Mouse (Mus musculus) kidney, postnatal 25 days (tissue): ENCODE data around the gene C87499.

Experiments used
- DNase-seq, 2 experiments: peaks; one replicate each; pipeline ENCODE4 v3.0.0; 2021; ENCODE audit warnings: mixed read lengths in 2 of 2

Gene C87499

GRCm38 (mm10) chr4:88634311-88634710 is at the start of gene C87499:
C87499 (minus strand) TSS chr4:88634411.
- no peak for DNase-seq

GRCm38 (mm10) chr4:88683812-88684211 is 49.6 kb upstream of the C87499 start, which contains the start of gene Ifna2:
Ifna2 (minus strand) TSS chr4:88683912.
- DNase-seq: no peak

GRCm38 (mm10) chr4:88681353-88681752 is 47.1 kb upstream of the C87499 start:
- DNase-seq: no peak

GRCm38 (mm10) chr4:88680362-88680761 is 46.2 kb upstream of the C87499 start:
- peak in 1 of 2 experiments; percentile 47 for DNase-seq

- no peak for DNase-seq
Observed at GRCm38 (mm10) chr4:88676824-88677223, 42.6 kb upstream of the C87499 start, which contains the start of gene Ifna16. Ifna16 (minus strand) TSS chr4:88676924.

GRCm38 (mm10) chr4:88655461-88655860 is 21.2 kb upstream of the C87499 start:
- DNase-seq: peak; percentile 25 to 58

GRCm38 (mm10) chr4:88653644-88654043 is 19.4 kb upstream of the C87499 start:
- no peak for DNase-seq

- no peak for DNase-seq
Observed at GRCm38 (mm10) chr4:88644359-88644758, 10.1 kb upstream of the C87499 start, which contains the start of gene Ifna13. Ifna13 (minus strand) TSS chr4:88644459.

- no peak for DNase-seq
Observed at GRCm38 (mm10) chr4:88642526-88642925, 8.3 kb upstream of the C87499 start.

GRCm38 (mm10) chr4:88641077-88641831 is 7.0 kb upstream of the C87499 start:
- DNase-seq: peak; percentile 92 to 99

- no peak for DNase-seq
Observed at GRCm38 (mm10) chr4:88640704-88641076, 6.5 kb upstream of the C87499 start.

- no peak for DNase-seq
Observed at GRCm38 (mm10) chr4:88603276-88603675, 30.9 kb downstream of the C87499 start, which contains the start of gene Ifna12. Ifna12 (minus strand) TSS chr4:88603376.

- no peak for DNase-seq
Observed at GRCm38 (mm10) chr4:88592285-88592684, 41.9 kb downstream of the C87499 start, which contains the start of gene Ifna9. Ifna9 (minus strand) TSS chr4:88592385.
